Mouse (Mus musculus) adrenal gland, postnatal 25 days (tissue): ENCODE data around the gene Cd37. TPM values are rescaled to one million over a fixed set of nuclear protein-coding genes. Genes with fewer than 3 reads are reported as not detected.

Experiments used
- DNase-seq: peaks from one replicate; pipeline ENCODE4 v3.0.0; 2021; ENCODE audit warnings: mixed read lengths
- total RNA-seq: library from RNA; stranded (reverse); gene quantifications from 2 replicates; pipeline ENCODE4 v1.2.3, GENCODE M21; 2021

Cd37 gene
- total RNA-seq, 1 experiment from 2014 or later: 2.7 TPM

DNA sequence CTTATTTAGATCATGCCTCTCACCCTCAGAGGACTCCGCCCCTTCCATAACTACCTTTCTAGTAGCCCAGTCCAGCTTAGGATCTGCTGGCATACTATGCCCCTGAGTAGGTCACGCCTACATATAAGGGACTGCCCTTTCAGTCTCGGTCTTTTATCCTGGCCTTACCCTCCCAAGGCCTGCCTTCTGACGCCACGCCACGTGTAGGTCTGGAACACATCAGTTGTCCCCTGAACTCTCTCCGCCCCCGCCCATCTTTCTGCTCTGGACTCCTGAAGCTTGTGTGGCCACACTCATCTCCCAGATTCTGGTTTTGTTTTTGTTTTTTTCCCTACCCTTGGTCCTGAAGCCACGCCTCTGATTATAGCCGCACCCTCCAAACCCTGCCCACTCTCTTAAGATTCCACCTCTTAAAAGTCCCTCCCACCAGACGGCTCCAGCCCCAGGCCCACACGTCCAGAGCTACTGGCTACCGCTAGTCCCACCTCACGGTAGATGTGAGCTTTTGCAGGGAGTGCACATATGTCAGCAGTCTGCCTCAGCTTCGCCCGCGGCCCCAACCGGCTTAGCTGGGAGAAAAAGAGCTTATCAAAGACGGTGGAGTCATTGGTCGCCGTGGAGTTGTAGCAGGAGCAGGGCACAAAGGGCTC lies 3.9 kb downstream of the Cd37 start:
- DNase-seq: peak; percentile 21

DNA sequence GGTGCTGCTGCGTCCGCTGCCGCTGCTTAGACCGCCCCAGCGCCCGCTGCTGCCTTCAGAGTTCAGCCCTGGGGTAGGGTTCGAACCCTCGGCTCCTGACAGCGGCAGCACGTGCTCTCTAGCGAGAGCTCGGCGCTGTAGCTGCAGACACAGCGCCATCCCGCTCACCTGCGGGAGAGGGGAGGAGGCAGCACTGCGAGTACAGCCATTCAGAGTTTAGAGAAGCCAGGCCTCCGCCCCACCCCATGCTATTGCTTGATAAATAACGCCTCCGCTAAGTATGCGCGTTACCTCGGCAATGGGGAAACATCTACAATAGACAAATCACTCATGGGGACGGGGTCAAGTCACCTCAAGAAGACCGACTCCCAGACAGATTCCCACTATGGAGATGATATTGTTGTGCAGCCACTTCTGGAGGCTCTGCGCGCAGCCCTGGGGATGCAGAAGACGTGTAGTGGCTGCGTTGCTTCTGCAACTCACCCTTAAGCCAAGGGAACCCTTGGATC lies 4.5 kb downstream of the Cd37 start:
- no peak for DNase-seq

DNA sequence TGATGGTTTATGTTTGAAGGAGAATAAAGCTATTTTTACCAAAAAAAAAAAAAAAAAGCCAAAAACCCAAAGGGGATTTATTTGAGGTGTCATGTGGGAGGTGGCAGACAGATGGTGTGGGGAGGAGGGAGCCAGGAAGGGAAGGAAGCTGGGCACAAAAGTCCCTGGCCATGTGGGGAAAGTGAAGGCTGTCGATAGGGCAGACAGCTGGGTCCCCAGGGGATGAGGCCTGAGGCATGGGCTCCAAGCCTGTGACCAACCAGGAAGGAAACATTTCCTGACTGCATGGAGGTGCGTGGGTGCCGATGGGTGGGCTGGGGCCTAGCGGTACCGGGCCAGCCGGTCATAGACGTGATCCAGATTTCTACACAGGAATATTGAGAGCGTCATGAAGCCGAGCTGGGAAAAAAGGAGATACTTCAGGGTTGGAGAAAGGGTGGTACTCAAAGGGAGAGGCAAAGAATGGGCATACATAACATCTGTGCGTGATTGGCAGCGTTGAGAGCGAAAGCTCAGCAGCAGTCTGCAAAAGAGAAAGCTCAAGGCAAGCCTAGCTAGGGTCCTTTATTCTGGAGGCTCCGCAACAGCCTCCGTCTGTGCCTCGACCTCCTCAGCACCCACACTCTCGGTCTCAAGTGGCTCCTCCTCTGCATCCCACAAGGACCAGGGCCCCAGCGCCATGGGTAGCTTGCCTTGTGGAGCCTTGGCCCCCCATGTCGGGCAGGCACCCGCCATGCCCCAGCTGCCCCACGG lies 5.2 kb downstream of the Cd37 start:
- DNase-seq: no peak

DNA sequence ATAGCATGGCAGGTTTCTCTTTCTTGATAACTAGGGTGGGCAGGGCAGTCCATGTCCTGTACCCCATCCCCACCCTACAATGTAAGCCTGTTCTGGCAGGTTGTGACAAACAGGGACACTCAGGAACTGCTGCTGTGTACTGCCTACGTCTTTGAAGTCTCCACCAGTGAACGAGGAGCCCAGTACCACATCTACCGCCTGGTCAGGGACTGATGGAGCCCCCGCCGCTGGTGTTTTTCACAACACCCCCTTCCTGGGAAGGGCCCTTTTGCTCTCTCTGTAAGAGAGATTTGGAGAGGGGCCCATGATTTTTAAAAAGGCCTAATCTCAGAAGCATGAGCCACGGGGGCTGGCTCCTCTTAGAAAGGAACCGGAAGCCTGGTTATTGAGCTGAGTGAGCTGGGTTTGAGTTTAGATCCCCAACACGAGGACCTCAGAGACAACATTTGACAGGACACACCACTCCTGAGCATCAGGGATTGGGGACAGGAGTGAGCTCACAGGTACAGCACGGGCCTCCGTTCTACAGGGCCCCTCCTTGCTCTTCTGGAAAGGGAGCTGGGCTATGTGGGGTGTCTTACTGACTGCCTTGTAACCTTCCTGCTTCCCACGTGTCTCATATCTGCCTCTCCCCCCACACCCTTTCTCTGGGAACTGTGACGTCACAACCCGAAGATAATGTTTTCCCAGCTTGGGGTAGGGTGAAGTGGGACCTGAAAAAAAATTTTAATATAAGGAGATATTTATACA lies 6.0 kb downstream of the Cd37 start:
- DNase-seq: no peak

DNA sequence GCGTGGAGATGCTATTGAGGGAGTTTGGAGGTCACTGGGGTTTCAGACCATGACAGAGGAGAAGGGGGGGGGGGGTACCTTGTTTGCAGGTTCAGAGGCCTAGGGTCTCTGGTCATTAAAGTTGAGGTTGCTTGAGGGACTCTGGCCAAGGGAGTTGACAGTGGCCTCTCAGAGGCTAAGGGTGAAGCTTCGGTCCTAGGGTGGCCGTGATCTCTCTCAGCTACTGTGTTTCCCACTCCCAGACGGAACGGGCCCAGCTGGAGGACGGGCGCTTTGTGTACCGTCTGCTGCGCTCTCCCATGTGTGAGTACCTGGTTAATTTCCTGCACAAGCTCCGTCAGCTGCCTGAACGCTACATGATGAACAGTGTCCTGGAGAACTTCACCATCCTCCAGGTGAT lies 7.0 kb downstream of the Cd37 start:
- no peak for DNase-seq

DNA sequence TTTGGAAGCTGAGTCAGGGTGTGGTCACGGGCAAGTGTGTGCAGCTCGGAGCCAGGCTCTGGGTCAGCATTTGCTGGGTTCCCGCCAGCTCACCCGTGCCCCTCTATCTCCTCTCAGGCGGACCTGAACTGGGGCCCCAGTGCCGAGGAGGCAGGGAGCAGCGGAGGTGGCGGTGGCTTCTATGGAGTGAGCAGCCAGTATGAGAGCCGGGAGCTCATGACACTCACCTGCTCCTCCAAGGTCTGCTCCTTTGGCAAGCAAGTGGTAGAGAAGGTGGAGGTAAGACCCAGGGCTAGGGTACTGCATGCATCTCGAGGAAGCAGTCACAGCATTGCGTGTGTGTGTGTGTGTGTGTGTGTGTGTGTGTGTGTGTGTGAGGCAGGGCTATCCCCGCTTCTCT lies 7.7 kb downstream of the Cd37 start:
- no peak for DNase-seq

DNA sequence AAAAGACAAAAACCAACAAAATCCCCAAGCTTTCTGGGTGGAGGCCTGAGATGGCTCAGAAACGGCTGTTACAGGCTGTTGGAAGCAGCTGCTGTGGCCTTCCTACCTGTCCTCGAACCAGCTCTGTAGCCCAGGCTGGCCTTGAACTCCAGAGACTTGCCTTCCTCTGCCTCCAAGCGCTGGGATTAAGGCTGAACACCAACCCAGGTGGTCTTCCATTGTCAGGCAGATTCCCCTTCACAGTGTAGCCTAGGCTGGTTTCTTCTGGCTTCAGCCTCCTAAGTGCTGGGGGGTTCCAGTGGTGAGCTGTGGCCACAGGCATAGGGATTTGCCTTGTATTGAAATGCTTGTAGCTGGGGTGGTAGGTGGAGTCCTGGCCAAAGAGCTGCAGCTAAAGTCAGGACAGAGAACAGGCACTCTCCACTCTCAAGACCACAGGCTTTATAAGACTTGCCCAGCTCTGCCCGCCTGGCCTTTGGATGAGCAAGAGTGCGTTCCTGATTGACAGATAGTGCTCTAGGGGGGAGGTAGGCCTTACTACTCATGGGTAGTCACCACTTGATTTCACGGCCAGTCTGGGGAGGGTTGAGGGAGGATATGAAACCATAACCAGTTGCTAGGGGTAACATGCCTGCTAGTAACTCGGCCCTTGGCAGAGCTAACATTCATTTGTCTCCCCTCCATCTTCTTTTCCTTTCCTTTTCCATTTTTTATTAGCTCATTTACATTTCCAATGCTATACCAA lies 9.3 kb downstream of the Cd37 start:
- no peak for DNase-seq

DNA sequence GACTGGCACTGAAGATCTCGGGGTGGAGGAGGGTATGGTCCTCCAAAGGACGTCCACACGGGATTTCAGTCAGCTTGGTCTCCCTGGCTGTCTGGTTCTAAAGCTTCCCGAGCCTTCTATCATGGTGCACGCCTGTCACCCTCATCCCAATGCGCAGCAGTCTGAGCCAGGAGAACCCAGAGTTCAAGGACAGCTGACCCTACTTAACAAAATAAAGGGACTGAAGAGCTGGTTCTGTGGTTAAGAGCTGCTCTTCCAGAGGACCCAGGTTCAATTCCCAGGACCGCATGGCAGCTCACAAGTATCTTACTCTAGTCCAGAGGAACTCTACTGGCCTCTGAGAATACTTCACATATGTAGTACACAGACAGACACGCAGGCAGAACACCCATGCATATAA lies 9.9 kb downstream of the Cd37 start:
- DNase-seq: no peak

DNA sequence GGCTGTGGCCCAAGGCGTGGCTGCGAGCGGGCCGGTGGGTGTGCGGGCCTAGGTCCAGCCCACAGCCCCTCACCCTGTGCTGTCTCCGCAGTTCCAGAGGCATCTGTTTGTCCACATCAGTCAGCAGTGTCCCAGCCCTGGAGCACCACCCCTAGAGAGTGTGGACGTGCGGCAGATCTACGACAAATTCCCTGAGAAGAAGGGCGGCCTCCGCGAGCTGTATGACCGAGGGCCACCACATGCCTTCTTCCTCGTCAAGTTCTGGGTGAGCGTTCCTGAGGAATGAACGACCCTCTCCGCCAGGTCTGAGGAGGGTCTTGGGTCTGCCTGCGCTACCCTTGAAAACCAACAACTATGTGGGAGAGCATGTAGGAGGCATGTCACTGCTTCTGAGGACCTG lies 10.4 kb downstream of the Cd37 start:
- DNase-seq: no peak

DNA sequence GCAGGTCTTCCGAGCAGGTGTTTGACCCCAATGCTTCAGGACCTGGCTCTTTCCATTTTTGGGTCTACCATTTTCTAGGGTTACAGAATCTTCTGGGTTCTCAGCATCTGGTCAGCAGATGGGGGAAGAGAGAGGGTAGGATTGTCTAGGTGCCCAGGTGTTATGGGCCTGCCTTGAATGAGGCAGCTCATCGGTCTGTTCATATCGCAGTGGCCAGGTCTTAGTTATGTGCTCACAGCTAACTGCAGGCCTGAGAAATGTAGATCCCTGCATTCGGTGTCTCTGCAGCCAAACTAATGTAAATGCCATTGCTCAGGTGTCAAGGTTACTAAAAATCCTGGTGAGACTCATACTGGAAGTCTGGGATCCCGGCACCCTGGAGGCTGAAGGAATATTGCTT lies 12.5 kb downstream of the Cd37 start:
- DNase-seq: no peak

DNA sequence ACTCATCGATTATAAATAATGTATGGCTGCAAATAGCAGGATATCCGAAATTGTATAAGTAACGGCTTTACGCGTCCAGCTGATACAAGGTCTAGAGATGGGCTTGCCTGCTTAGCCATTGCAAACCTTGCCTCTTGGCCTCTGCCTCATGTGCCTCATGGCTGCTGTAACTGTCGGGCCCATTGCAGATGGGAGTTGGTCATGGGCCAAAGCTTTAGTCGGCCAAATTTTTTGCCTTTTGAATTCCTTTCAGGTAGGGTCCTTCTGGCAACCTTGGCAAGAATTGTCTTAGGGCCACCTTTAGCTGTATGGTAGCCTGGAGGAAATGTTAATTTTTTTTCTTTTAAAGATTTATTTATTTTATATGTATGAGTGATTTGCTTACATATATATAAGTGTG lies 14.1 kb downstream of the Cd37 start:
- DNase-seq: no peak

DNA sequence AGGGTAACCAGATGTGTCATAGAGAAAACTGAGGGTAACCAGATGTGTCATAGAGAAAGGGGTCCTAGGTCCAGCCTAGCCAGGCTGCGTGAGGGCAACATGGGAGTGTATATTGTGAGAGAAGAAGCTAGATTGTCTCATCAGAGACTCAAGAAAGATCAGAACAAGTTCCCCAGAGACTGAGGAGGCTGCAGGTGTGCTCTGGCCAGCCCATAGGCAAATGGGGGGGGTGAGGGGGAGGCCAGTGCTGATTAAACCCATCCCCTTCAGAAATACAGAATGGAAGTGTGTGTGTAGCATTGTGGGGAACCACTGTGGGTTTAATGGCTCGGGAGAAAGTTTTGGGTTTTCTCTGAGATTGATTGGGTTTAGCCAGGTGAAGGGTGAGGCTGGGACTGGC lies 17.2 kb downstream of the Cd37 start:
- no peak for DNase-seq

DNA sequence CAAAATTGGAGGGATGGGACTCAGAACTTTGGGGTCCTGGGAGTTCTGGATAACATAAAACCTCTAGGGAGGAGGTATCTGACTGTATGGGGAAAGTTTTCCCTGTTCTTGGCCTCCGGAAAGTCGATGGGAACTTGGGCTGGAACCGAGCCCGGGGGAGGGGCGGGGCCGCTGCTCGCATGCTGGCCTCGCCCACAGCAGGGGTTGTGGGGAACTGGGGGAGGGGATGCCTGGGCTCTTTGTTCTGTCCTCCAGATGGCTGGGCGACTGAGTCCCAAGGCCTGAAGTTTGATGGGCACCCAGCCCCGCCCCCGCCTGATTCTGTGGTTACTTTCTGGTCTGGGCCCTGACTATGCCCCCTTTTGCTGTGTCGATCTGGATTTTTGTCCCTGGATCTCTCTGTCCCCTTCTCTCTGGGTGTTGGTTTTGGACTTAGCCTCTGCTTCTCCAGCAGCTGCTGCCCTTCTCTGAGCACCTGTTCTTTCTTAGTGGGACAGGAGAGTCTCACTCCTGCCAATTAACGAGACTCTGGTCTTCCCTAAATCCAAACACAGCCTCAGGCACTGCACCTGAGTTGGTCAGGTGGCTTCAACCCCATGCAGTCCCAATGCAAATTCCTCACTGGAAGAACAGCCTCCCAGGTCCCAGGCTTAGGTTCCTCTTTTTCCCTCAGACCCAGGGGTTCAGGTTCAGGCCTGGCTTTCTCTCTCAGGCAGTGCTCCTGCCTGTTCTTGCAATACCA lies 22.3 kb downstream of the Cd37 start:
- peak; percentile 71 for DNase-seq

DNA sequence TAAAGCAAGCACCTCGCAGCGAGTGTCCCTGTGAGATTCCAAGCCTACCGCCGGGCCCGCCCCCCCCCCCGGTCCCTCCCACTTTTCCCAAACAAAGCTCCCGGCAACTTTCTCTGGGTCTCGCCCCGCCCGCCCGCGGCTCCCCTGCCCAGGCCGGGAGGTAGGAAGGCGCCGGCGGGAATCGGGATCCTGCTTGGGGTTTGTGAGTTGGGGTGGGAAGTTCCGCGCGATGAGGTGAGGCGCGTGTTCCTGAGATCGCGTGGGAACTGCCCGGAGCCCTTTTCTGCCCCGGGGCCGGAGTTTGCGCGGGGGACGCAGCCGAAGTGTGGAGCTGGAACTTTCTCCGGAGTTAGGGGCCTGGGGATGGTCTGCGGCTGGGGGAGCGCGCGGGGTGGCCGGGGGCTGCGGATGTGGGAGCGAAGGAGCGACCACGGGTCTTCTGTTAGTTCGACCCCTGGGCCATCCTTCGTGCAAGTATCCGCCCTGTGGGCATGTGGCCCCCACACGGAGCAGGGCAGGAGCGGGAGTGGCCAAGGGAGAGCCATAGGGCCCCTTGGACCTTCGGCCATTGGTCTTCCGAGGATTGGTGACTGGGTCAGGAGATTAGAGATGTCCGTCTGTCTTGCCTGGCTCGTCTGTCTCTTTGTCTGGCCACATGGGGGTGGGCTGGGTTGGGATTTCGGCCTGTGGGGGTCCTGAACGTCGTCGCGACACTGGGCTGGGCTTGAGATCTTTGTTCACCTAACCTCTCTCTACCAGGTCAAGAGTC lies 23.1 kb downstream of the Cd37 start, which contains the start of gene Tead2:
TSS of gene Tead2 (plus strand) at position 81 of the 769 bp plus-strand sequence.
- peak; percentile 61 for DNase-seq

DNA sequence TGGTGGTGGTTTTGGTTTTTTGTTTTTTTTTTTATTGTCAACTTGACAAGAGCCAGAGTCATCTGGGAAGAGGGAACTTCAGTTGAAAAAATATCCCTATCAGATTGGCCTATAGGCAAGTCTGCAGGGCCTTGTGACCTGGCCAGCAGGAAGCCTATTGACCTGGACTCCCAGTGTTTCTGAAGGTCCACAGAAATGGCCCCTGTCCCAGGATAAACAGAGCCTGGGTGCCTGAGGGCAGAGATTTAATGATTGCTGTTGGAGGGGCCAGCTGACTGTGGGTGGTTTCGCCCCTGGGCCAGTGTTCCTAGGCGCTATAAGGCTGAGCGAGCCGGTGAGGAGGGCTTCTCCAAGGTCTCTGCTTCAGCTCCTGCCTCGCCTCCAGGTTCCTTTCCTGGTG lies 25.2 kb downstream of the Cd37 start:
- DNase-seq: no peak

DNA sequence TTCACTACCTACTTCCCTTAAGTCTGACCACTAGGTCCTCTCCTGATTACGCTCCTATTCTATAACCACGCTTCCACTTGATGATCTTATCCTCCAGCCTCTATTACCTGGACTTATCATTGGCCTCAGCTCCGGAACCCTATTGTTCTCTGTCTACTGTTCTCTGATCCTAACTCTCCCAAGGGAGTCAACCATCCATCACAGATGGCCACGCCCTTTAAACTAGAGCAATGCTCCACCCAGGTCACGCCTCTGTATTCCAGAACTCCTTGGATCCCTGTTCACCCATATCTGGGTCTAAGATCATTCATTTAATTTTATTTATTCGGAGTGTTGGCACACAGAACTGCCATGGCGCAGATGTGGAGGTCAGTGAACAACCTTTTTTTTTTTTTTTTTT lies 26.6 kb downstream of the Cd37 start:
- DNase-seq: no peak

DNA sequence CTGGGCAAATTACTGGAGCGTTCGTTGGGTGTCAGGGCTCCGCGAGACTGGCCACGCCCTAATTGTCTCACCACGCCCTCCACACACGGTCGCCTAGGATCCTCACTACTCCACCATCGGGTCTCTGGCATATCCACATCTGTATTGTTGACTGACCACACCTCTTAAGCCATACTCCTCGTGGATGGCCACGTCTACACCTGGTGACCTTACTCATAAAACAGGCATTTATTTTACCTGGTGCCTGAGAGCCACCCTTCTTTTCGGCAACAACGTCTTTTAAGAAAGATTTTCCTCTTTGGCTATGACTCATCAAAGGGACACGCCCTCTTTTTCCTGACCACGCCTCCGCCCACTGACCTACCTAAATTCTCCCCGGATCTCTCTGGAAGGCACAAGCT lies 27.1 kb downstream of the Cd37 start, which contains the start of gene Dkkl1:
TSS of gene Dkkl1 (minus strand) at position 297 of the 401 bp plus-strand sequence.
- no peak for DNase-seq

DNA sequence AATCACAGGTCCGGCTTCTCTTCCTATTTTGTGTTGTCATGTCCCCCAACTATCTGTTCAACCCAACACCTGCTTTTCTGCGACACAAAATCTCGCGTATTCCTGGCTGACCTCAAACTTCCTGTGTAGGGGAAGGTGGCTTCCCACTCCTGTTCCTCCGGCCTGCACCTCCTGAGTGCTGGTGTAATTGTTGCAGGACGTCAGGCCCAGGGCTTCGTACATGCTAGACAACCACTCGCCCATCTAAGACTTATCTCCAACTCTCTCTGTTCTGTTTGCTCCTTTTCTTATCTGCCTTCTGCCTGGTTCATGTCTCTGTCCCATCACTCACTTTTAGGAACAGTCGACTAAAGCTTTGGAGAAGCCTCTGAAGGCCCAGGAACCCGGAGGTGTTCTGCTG lies 27.8 kb downstream of the Cd37 start:
- no peak for DNase-seq

DNA sequence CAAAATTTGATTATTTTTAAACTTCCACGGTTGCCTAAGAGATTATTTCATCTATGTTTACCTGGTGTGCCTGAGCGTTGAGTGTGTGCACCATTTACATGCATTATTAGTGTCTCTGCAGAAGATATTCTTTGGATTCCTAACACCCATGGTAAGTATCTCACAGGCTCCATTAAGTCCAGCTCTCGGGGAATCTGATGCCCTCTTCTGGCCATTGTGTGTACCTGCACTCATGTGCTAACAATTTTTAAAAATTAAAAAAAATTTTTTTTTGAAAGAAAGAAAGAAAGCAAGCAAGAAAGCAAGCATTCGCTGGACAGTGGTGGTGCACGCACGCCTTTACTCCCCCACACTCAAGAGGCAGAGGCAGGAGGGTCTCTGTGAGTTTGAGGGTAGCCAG lies 30.7 kb downstream of the Cd37 start:
- DNase-seq: no peak

DNA sequence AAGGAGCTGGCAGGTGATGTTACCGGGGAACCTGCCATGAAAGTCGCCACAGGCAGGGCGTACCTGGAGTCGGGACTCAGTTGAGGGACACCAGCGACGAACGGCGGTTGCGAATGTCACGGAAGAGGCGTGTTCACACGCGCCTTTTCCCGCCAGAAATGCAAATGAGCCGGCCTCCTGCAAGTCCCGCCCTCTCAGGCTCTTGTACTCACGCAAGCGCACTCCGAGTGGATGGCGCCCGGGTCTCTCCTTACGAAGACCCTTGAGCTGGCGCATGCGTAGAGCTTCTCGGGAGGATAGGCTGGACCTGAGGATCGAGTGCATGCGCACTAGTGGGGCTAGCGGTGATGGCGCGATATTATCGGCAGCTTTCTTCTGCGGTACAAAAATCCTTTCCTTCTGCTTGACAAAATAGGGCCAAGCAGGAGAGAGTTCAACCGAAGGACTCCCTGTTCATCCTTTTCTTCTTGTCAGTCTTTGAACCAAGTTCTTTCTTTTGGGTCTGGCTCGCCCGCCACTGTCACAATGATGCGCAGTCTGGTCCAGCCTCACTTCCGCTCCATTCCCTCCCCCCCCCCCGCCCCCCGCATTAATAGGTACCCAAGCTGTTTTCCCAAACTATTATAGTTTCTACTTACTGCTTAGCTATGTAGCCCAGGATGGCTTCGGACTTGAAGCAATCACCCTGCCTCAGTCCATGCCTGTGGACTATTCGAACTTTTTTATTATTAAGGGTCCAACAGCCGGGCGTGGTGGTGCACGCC lies 34.4 kb downstream of the Cd37 start, which contains the start of gene Ccdc155:
TSS of gene Ccdc155 (minus strand) at position 513 of the 764 bp plus-strand sequence.
- peak; percentile 90 for DNase-seq
